In genomic region chr15:86835996-86836395, GRCm38 (mm10) we compare ENCODE assay signal across 9 mouse cellular contexts.
A peak's percentile ranks its signal among the peaks of the same experiment; 100 is the strongest.
DNase-seq lines count a peak whose midpoint lies in the region; ATAC-seq and TF ChIP-seq lines count a peak whose summit lies in the region.
"Had no signal": no experiment of that assay in that cellular context is flagged by ENCODE, and none has a peak within 500 bp of the region (broad histone marks: within the 10 kb centered on the region; RNA-seq: fewer than 3 reads in every experiment).

No protein-coding gene starts in this region.

- DNase-seq in adrenal gland, postnatal 36 days: peak; percentile 3 to 7
- DNase-seq in adrenal gland, adult 18-20 months (ENCODE audit: low spot score in 2 of 2): no peak
- DNase-seq in kidney, postnatal 10 days: peak; percentile 15
- no peak for DNase-seq in kidney, postnatal 36 days
- peak; percentile 60 for DNase-seq in forebrain, postnatal 0 days
- DNase-seq in midbrain, embryonic 14.5 days: peak; percentile 62
- no peak for DNase-seq in testis, postnatal 10 days (ENCODE audit: low spot score)
- DNase-seq in T-cell, adult 2 months (ENCODE audit: low spot score): no peak

- peak; percentile 76 for ATAC-seq in forebrain, postnatal 0 days
- no peak for ATAC-seq in midbrain, embryonic 14.5 days (ENCODE audit: low FRiP score, low TSS enrichment)

- no peaks in the 10 kb centered on the region for H3K9me3 ChIP-seq in forebrain, postnatal 0 days (ENCODE audit: low read length)
- no peaks in the 10 kb centered on the region for H3K9me3 ChIP-seq in midbrain, embryonic 14.5 days (ENCODE audit: control insufficient read depth, low read length)

- H3K36me3 ChIP-seq in forebrain, postnatal 0 days (ENCODE audit: insufficient read depth): no peaks in the 10 kb centered on the region
- no peaks in the 10 kb centered on the region for H3K36me3 ChIP-seq in midbrain, embryonic 14.5 days (ENCODE audit: control insufficient read depth, insufficient read depth, low read length)

- H3K27me3 ChIP-seq in forebrain, postnatal 0 days (ENCODE audit: insufficient read depth, low read length): no peaks in the 10 kb centered on the region
- H3K27me3 ChIP-seq in midbrain, embryonic 14.5 days (ENCODE audit: control insufficient read depth, insufficient read depth, low read length): no peaks in the 10 kb centered on the region

- 28% methylated on average over 6 of the region's 6 CpGs for WGBS in forebrain, postnatal 0 days
- WGBS in midbrain, embryonic 14.5 days: 31% methylated on average over 6 of the region's 6 CpGs

- no peak overlapping the region for H3K9ac ChIP-seq in forebrain, postnatal 0 days
- H3K9ac ChIP-seq in midbrain, embryonic 14.5 days (replicated peaks; ENCODE audit: low read length): no peak overlapping the region

- H3K4me1 ChIP-seq in forebrain, postnatal 0 days (ENCODE audit: insufficient read depth): no peaks in the 10 kb centered on the region
- no peaks in the 10 kb centered on the region for H3K4me1 ChIP-seq in midbrain, embryonic 14.5 days (ENCODE audit: control insufficient read depth, insufficient read depth, low read length)

- TF ChIP-seq CTCF in forebrain, postnatal 0 days (IDR thresholded peaks at IDR 0.05; ENCODE audit: low read depth): no peak

- no peak overlapping the region for H3K4me2 ChIP-seq in forebrain, postnatal 0 days (ENCODE audit: low read depth)
- H3K4me2 ChIP-seq in midbrain, embryonic 14.5 days (ENCODE audit: low read length): no peak overlapping the region

- peak overlapping the region; percentile 29 for H3K27ac ChIP-seq in forebrain, postnatal 0 days (ENCODE audit: low read depth, low read length)
- H3K27ac ChIP-seq in midbrain, embryonic 14.5 days (replicated peaks; ENCODE audit: low read depth, low read length): peak overlapping the region; percentile 61
- H3K27ac ChIP-seq: macrophage had no signal

- no peak overlapping the region for H3K4me3 ChIP-seq in forebrain, postnatal 0 days (ENCODE audit: low read depth, low read length)
- no peak overlapping the region for H3K4me3 ChIP-seq in midbrain, embryonic 14.5 days (replicated peaks; ENCODE audit: low read depth, low read length)

Comparison
In these comparisons a context has a peak if more than half of its experiments do, and no peak if none do; other contexts are left out.
1. DNase-seq: peak in adrenal gland, postnatal 36 days (2 of 2), kidney, postnatal 10 days (single experiment), forebrain, postnatal 0 days (single experiment) and midbrain, embryonic 14.5 days (single experiment); none in adrenal gland, adult 18-20 months (0 of 2), kidney, postnatal 36 days (0 of 2), testis, postnatal 10 days (single experiment) and T-cell, adult 2 months (single experiment).